Mouse (Mus musculus): ENCODE data around the gene Dbp.

Dbp gene

DNA sequence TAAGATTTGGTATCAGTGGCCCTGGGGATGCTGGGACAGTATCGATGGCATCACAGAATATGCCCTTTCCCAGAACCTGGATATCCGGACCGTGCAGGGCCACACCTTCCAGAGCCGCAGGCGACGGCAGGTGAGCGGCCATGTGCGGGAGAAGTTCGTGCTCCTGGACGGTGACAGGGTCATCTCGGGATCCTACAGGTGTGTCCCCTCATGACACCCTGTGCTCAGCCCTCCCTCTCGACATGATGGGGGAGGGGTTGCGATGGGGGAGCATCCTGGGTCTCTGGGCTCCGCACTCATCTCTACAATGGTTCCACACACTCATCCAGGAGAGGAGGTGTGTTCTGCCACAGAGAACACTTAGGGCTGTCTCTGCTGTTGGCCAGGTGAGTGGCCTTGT lies 18.9 kb downstream of the Dbp start:
- no peak for DNase-seq (ENCODE audit: low spot score in 2 of 2)

DNA sequence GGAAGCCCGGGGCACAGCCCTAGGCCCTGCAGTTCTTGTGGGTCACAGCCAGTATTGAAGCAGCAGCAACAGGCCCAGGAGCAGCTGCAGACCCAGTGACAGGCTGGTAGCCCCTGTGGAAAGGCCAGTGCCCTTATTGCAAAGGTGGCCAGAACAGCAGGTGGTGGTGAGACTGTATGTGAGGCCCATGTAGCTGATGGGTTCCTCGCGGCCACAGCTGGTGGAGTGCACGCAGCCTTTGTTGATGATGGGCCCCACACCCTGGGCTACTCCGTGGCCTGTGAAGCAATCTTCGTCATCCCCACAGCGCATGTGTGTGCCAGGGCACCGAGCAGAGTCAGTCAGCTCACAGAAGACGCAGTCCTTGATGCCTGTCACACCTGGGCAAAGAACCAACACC lies 20.3 kb downstream of the Dbp start:
- no peak for DNase-seq (ENCODE audit: low spot score in 2 of 2)

DNA sequence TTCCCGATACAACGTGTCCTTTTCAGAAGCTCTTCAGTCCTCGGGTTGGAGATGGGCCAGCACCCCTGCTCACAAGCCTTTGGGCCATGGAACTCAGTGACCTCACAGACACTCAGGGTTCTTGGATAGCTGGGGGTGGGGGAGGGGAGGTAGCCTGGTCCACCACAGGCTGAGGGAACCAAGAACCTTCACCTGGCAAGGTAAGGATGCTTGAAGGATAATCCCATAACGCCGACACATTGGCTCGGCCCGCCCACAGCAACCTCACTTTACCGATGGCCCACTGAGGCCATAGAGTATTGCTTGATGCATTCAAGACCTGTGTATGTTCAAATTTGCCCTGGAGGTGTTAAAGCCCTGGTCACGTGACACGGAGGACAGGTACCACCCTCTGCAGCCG lies 20.8 kb downstream of the Dbp start, which contains the start of gene Spaca4:
TSS of gene Spaca4 (minus strand) at position 101 of the 400 bp plus-strand sequence.
- DNase-seq (ENCODE audit: low spot score in 2 of 2), result no peak

DNA sequence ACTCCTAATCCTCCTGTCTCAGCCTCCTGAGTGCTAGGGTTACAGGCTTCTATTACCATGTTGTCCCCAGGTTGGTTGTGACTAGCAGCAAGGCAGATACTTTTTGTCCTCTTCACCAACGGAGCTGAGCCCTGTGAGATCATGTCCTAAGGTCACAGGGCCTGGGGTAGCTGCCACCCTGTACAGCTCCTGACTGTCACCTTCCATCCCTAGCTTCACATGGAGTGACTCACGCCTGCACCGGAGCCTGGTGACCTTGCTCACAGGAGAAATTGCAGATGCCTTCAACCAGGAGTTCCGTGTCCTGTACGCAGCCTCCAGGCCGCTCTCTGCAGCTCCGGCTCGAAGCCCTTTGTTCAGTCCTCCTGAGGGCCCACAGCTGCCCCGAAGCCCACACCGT lies 21.5 kb downstream of the Dbp start:
- DNase-seq (ENCODE audit: low spot score in 2 of 2), result no peak

DNA sequence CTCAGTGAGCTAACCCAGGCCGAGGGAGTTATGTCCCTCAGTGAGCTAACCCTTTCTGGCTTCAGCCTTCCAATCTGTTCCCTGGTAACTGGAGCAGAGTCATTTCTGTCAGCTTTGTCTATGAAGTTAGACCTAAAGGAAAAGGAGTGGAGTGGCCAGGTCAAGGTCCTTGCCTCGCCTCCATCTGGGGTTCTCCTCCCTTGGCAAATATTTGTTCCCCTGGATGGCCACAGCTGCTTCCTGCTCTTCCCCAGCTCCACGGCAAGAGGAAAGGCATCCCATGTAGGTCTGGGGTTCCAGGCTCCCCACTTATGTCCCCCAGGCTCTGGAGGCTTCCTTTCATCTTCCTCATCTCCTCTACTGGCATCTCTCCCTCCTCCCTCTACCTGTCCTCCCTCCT lies 22.7 kb downstream of the Dbp start:
- no peak for DNase-seq (ENCODE audit: low spot score in 2 of 2)

DNA sequence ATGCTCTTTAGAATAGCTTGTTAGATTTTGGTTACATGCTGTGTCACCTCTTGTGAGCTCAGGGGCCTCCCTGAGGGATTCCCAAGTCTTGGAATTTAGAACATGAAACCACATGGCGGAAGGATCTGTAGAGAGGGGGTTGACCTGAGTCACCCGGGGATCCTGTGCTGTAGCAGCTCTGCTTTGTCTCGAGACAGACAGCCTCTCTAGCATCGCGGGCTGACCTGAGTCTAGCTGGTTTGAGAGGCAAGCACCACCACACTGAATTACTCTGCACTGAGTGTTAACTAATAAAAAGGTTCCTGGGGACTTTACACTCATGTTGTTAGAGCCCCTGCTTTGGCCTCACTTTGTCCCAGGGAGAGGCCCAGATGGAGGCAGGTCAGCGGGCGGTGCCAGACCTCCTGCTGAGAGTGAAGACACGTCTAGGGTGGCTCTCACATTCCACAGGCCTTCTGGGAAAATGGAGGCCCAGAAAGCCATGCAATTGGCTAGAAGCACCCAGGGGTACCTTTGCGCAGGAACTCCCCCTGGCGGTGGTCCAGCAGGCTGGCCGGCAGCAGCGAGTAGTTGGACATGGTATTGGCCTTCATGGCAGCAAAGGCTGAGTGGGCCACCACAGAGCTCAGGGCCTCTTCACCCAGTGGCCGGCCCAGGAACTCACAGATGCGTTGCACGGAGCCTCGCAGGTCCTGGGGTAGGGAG lies 26.0 kb downstream of the Dbp start:
- DNase-seq (ENCODE audit: low spot score in 2 of 2), result no peak

DNA sequence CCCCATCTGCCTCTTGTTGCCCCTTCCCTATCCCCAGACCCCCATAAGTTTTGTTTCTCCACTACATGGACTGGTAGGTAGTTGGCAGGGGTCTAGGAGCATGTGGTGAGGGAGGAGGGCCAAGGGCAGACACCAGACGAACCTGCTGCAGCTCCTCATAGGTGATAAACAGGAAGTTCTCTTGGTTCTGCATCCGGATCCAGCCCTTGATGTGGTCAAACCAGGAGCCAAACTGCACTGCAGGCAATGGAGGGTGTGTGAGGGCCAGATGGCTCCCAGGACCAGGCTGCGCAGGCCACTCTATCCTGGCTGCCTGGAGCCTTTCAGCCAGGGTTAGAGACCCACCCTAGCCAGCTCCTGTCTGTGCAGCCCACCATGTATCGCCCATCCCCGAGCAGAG lies 28.6 kb downstream of the Dbp start:
- DNase-seq (ENCODE audit: low spot score in 2 of 2), result no peak

DNA sequence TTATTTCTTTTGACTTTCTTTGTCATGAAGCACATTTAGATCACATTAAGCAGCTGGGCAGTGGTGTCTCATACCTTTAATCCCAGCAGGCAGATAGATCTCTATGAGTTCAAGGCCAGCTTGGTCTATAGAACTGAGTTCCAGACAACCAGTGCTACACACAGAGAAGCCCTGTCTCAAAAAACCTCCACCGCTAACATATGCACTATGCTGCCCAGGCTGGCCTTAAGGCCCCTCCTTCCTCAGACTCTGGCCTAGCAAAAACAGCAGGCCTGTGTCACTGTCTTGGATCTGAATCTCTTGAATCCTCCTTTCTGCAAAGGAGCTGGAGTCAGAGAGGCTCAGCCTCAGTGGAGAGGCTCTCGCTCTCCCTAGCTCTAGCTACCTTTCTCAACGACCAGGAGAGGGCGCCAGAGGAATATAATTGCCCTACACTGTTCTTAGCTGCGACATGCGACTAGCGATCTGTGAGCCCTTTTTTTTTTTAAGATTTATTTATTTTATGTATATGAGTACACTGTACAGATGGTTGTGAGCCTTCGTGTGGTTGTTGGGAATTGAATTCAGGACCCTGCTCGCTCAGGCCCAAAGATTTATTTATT lies 34.4 kb downstream of the Dbp start:
- peak in 1 of 2 experiments; percentile 84 for DNase-seq (ENCODE audit: low spot score in 2 of 2)

DNA sequence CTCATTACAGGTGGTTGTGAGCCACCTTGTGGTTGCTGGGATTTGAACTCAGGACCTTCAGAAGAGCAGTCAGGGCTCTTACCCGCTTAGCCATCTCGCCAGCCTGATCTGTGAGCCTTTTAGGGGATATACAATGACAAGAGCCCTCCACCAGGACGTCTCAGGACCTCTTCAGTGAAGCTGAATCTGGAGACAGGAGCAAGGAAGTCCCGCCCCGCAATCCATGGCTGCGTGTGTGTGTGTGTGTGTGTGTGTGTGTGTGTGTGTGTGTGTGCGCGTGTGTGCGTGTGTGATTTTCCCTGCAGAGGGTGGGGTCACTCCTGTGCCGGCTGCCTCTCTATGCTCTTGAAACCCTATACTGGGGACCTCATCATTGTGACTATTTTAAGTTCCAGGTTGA lies 34.9 kb downstream of the Dbp start:
- no peak for DNase-seq (ENCODE audit: low spot score in 2 of 2)

DNA sequence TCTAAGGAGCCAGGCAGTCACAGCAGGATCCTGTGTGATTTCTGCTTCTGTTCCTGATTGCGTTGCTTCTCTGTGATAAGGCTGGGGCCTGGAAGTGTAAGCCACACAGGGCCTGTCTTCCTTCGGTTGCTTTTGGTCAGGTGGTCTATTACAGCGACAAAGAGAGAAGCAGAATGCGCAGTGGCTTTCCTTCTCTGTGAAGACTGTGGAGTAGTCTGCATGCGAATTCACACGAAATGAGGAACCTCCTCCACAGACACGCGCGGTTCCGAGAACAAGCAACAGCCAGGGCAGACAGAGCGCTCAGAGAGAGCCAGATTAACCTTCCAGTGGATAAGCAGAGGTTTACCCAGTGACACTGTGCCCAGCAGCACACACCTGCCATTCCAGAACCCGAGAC lies 36.4 kb downstream of the Dbp start:
- DNase-seq (ENCODE audit: low spot score in 2 of 2), result no peak

DNA sequence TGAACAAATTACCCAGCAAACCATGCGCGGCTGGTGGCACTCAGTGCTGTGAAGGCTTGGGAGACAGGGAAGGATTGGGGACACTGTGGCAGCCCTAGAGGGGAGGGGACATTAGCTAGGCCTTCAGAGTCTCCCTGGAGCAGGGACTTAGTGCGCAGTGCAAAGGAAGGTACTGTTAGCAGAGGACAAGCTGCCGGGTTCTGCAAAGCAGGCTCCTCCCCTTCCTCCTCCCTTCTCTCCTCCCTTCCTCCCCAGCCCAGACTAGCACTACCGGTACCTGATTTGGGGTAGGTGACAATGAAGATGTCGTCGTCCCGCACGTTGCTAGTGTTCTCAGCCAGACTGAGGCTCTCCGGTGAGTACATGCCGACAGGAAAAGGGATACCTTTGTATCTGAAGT lies 36.9 kb downstream of the Dbp start:
- peak in 1 of 2 experiments; percentile 42 for DNase-seq (ENCODE audit: low spot score in 2 of 2)

DNA sequence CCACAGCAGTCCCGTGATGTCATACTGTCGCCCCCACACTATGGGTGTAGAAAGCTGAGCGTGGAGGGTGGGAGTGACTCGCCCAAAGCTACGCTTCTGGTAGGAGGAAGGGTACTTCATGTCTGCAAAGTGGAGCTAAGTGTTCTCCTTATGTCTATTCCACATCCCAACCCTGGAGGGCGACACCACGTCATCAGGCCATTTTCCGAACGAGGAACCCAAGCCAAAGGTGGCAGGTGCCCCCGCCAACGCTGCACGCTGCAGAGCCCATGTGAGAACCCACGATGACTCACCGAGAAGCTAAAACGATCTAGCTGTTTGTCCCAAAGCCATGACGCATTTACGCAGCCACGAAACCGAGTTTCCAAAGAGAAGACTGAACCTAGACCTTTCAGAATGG lies 37.5 kb downstream of the Dbp start:
- DNase-seq (ENCODE audit: low spot score in 2 of 2), result peak; percentile 78 to 89

DNA sequence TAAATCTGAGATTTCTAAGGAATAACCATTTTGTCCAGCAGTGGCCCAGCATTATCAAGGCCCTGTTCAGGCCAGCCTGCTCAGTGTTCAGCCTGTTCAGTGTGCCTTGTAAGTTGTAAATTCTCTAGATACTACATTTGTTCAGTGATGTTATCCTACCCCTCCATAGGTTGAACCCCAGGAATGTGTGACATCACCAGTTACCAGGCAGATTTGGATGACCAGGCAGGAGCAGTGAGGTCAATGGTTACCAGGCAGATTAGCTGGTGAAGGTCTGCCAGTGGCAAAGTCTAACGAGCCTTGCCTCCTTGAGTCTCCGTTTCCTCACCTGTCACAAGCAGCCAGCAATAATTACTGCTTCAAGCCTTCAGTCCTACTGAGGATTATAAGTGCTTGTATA lies 39.5 kb downstream of the Dbp start:
- DNase-seq (ENCODE audit: low spot score in 2 of 2), result peak; percentile 55 to 85

DNA sequence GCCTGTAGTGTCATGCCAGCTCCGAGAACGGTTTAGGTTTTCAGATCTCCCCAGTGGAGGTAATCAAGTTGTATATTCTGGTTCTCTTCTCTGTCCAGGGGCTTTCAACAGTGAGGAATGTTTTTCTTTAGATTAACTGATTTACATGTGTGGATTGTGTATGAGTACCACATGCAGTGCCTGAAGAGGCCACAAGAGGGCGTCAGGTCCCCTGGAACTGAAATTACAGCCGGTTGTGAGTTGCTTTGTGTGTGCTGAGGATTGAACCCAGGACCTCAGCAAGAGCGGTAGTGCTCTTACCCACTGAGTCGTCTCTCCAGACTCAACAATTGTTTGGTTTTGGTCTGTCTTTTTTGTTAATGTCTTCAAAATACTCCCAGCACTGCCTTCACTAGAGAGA lies 41.6 kb downstream of the Dbp start:
- no peak for DNase-seq (ENCODE audit: low spot score in 2 of 2)

DNA sequence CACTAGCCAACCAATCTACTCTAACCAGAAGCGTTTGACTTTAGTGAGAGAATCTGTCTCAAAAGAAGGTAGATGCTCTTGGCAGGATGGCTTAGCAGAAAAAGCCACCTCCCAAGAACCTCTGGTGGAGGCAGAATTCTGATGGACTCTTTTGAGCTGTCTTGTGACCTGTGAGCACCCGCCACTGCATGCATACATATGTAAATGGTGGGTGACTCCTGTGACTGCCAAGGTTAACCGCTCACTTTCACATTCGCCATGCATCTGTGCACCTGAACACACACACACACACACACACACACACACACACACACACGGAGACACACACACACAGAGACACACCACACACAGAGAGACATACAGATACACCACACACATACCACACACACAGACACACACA lies 42.6 kb downstream of the Dbp start:
- no peak for DNase-seq (ENCODE audit: low spot score in 2 of 2)

DNA sequence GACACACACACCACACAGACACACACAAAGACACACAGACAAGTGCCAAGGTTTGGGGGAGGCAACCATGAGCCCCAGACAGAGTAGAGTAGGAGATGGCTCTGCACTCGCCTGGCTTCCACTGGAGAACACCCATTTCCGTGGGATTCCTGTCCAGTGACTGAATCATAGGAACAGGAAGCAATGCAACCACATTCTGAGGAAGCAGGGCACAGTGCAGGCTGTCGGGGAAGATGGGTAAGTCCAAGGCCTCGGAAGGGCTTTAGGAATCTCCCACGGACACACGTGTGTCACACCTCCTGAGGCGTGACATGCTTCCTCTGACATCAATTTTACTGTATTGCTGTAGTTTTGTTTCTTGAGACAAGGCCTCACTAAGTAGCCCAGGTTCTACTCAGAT lies 43.2 kb downstream of the Dbp start:
- DNase-seq (ENCODE audit: low spot score in 2 of 2), result no peak

DNA sequence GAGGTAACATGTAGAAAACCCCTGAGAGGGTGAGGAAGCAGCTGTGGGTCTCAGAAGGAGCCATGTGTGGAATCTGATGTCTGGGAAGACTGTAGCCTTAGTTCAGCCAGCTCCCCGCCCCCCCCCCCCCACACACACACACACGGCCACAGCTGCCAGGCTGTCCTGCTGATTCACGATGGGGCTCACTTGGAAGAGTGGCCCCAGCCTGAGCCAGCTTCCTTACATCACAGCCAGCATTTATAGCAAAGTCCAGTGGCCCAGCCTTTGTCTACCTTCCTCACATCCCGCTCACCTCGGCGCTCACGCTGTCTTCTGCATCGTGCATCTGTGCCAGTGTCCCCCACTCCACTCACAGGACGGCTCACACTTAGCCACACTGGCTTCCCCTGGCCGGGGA lies 44.5 kb downstream of the Dbp start:
- DNase-seq (ENCODE audit: low spot score in 2 of 2), result no peak

DNA sequence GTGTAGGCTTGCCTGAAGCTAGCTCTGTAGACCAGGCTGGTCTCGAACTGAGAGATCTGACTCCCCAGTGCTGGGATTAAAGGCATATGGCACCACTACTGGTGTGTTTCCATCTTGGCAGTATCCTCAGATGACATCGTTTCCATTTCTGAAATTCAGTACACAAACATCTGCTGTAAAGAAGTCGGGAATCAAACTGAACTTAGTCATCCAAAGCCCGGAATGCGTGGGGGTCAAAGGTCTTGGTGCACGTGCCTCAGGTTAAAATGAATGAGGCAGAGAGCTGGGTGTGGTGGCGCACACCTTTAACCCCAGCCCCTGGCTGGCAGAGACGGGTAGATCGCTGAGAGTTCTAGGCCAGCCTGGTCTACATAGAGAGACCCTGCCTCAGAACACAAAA lies 45.3 kb downstream of the Dbp start:
- no peak for DNase-seq (ENCODE audit: low spot score in 2 of 2)

DNA sequence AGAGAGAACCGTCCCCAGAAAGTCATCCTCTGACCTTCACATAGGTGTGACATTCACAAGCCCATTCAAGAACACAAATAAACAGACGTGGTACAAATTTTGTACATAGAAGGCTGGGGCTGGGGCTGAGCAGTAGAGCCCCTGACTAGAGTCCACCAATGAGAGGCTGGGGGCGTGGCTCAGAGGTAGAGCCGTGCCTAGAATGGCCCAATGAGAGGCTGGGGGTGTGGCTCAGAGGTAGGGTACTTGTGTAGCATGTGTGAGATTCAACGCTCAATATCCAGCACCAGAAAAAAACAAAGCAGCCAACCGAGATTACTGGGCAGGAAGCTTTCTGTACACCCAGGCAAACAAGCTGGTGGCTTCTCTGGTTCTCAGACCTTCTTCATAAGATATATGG lies 50.8 kb downstream of the Dbp start:
- no peak for DNase-seq (ENCODE audit: low spot score in 2 of 2)

DNA sequence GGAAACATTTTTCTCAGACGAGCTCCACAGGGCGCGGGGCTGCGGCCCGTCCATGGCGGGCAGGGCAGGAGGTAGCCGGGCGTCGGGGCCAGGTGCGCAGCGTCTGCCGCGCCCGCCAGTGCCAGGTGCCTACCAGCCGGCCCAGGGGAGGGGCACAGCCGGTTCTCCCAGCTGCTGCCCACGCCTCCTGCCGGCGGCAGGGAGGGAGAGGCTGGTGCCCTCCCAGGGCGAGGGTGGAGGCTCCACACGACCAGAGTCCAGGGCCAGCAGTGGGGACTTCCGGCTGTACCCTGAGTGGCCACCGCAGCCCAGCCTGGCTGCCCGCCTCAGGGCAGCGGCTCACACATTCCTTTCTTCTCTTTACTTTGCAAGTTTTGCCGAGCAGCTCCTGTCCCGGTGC lies 54.5 kb downstream of the Dbp start:
- DNase-seq (ENCODE audit: low spot score in 2 of 2), result no peak
